27 mouse cellular contexts compared by ENCODE assay signal in the genomic region with DNA sequence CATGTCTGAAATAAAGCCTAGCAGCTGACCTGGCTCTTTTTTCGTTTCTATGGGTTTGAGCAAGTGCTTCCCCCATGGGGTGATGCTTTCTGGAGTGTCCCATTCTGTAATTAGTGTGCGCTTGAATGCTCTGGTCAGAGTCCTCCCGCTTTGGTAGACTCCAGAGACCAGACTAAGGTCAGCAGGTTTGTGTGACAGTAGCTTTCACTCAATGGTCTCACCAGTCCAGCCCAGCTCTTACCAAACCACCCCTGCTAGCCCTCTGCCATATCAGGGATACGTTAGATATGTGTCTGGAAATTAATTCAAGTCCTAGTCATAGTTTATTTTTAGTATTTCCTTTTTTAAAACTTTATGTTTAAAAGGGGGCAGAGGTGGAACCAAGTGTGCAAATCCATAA.
"Had no signal": no experiment of that assay in that cellular context is flagged by ENCODE, and none has a peak within 500 bp of the region (broad histone marks: within the 10 kb centered on the region; RNA-seq: fewer than 3 reads in every experiment).

No protein-coding gene starts in this region.

- H3K4me3 ChIP-seq: gastrocnemius, adult 2 months; heart, adult 2 months; heart, embryonic 13.5 days; hindbrain, embryonic 10.5 days; hindbrain, embryonic 12.5 days; intestine, embryonic 15.5 days; layer of hippocampus, adult 2 months; left cerebral cortex, adult 2 months; limb, embryonic 10.5 days; limb, embryonic 12.5 days; liver, embryonic 13.5 days; liver, embryonic 15.5 days had no signal

- H3K27ac ChIP-seq: gastrocnemius, adult 2 months; heart, adult 2 months; hindbrain, embryonic 10.5 days; hindbrain, embryonic 12.5 days; hindbrain, embryonic 14.5 days; intestine, embryonic 15.5 days; layer of hippocampus, adult 2 months; left cerebral cortex, adult 2 months; limb, embryonic 10.5 days; limb, embryonic 12.5 days; liver, embryonic 13.5 days; liver, embryonic 15.5 days had no signal

- H3K9ac ChIP-seq: heart, embryonic 13.5 days; hindbrain, embryonic 12.5 days; hindbrain, embryonic 14.5 days; intestine, embryonic 15.5 days; limb, embryonic 12.5 days; liver, embryonic 13.5 days; liver, embryonic 15.5 days had no signal

- H3K4me2 ChIP-seq: heart, embryonic 11.5 days; heart, embryonic 13.5 days; hindbrain, embryonic 12.5 days; hindbrain, embryonic 14.5 days; intestine, embryonic 15.5 days; limb, embryonic 12.5 days; liver, embryonic 11.5 days; liver, embryonic 13.5 days; liver, embryonic 15.5 days had no signal

- ATAC-seq: forebrain, embryonic 16.5 days; hindbrain, embryonic 16.5 days; inflammation-experienced regulatory T-cells, adult 6 months; intestine, postnatal 0 days had no signal

- H3K9me3 ChIP-seq: intestine, embryonic 15.5 days; limb, embryonic 10.5 days; liver, embryonic 13.5 days; liver, embryonic 15.5 days had no signal

- H3K4me1 ChIP-seq: hindbrain, embryonic 10.5 days; hindbrain, embryonic 12.5 days; intestine, embryonic 15.5 days; limb, embryonic 10.5 days; limb, embryonic 12.5 days had no signal

- DNase-seq: gastrocnemius, adult 2 months; gastrocnemius, postnatal 10 days; gastrocnemius, postnatal 25 days; heart, adult 2 months; heart, postnatal 10 days; heart, postnatal 36 days; kidney, adult 18-20 months; kidney, postnatal 14 days; kidney, postnatal 36 days; liver; liver, embryonic 13.5 days had no signal

- H3K27me3 ChIP-seq: heart, embryonic 13.5 days; hindbrain, embryonic 12.5 days; intestine, embryonic 15.5 days; limb, embryonic 12.5 days; liver, embryonic 13.5 days; liver, embryonic 15.5 days had no signal
